Mouse (Mus musculus) G1E-ER4 (cell line): Measurements from ENCODE around the gene Gabrr2. TPM values are rescaled to one million over a fixed set of nuclear protein-coding genes. Genes with fewer than 3 reads are reported as not detected.

Source experiments
- GATA1 ChIP-seq: IDR thresholded peaks from one replicate; pipeline ENCODE4 v1.8.0; 2012; ENCODE audit warnings: low read length, inconsistent platforms
- polyA plus RNA-seq: library from polyadenylated mRNA; stranded (reverse); fragments of >175 nt; gene quantifications from 2 replicates; pipeline ENCODE4 v1.2.3, GENCODE M21; 2012

The Gabrr2 gene
- polyA plus RNA-seq, 1 experiment, result 0.06 TPM

DNA sequence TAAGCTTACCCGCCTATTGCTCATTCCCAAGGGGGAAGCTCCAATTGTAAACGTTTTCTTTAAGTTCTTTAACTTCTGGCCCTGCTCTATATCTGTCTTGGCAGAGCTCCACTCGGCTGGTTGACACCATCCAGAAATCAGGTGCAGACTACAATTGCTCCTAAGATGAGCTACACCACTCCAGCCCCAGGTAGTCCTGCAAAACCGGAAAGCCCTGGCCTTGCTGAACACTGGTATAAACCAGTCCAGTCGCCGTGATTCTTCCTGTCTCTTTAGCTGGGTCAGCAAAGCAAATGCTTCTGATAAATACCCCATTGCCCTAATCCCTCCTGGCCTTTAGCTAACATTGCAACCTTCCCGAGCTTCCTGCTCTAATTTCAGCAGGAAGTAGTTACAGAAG is 1.6 kb upstream of the Gabrr2 start:
- no peak for TF ChIP-seq GATA1

DNA sequence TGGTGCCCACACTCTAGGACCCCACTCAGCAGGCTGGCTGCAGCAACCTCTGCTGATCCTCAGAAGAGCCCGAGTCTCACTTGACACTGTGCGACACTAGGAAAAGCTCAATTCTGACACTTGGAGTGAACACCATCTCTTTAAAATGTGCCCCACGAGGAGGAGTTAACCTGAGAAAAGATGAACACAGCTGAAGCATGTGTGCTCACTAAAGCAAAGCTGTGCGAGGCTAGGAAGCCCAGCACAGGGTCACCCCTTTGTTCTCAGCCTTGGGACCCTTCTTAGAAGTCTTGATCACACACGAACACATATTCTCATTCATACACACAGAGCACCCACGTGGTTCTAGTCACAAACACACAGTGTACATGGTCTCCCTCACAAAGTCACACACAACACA is 2.2 kb downstream of the Gabrr2 start:
- TF ChIP-seq GATA1, result no peak

GRCm38 (mm10) chr4:33066223-33066960 is 3.6 kb downstream of the Gabrr2 start:
- no peak for TF ChIP-seq GATA1

- no peak for TF ChIP-seq GATA1
Observed at GRCm38 (mm10) chr4:33067331-33067730, 4.5 kb downstream of the Gabrr2 start.

DNA sequence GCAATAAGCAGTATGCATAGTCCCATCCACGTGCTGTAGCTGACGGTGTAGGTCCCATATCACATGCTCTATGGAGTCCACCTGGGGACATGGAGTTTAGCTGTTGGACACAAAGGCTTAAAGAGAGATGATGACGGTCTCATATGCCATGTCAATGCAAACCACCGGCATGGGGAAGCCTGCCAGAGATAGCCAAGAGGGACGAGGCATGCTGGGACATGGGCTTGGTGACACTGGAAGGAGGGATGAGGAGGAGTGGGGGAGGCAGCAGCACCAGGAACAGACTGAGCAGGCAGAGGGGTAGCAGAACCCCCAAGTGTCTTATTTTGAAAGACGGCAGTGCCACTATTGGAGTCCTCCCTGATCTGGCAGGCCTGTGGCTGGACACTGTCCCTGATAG is 5.0 kb downstream of the Gabrr2 start:
- no peak for TF ChIP-seq GATA1

GRCm38 (mm10) chr4:33068894-33069293 is 6.1 kb downstream of the Gabrr2 start:
- TF ChIP-seq GATA1, result no peak

DNA sequence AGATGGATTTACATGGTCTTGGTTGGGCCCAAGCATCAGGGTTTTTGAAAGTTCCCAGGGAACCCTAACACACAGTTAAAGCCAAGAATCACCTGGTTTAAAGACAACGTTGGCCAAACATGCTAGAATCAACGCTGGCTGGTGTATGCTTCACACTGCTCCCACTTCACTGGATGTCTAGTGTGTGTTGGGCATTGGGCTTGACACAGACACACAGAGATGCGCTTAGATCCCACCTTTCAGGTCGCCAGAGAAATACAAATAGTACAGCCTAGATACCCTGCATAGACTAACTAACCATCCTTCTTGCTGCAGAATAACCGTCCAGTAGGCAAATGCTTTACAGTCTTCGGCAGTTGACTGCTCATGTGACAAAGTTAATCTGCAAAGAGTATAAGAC is 7.5 kb downstream of the Gabrr2 start:
- TF ChIP-seq GATA1, result no peak

- no peak for TF ChIP-seq GATA1
Observed at GRCm38 (mm10) chr4:33071337-33071736, 8.5 kb downstream of the Gabrr2 start.

DNA sequence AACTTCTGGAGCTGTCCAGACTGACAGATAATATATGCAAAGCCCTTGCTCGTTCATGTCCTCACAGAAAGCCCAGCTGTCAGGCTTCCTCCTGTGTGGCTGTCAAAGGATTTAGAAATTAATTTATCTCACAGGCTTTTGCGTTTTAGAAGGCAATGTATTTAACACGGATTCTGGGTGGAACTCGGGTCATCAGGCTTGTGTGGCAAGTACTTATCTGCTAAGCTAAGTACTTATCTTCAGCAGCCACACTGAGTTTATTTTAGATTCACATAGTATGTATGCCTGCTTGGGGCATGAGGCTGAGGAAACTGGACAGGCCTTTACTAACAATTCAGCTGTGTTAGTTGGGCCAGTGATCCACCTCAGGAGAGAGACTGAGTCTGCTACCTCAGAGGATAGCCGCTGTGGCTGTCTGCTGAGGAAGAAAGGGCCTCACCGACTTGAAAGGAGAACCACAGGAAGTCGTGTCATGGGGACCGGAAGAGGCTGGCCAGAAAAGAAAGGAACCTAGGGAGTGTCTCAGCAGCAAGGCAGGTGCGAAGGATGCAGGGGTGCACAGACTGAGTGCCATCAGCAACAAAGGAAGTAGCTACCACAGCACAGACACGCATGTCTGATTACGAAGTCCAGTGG is 9.8 kb downstream of the Gabrr2 start:
- TF ChIP-seq GATA1, result no peak

DNA sequence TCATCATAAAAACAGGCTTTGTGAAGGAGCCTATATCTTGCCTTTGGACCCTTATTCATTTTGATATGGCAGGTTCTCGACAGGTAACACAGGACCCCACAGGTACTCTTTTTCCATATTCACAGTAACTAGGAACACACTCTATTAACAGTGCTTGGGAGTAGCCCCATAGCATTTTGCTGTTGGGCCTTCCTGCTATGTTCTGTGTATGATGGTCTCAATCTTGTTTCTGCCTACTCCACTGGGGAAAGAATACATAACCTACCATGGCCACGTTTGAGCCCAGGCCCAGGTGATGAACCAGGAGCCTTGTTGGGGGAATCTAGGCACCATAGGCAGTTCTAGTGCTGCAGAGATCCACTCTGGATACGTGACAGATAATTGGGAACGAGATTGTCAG is 11.6 kb downstream of the Gabrr2 start:
- TF ChIP-seq GATA1, result no peak

- TF ChIP-seq GATA1, result no peak
Observed at GRCm38 (mm10) chr4:33074851-33075250, 12.1 kb downstream of the Gabrr2 start.

DNA sequence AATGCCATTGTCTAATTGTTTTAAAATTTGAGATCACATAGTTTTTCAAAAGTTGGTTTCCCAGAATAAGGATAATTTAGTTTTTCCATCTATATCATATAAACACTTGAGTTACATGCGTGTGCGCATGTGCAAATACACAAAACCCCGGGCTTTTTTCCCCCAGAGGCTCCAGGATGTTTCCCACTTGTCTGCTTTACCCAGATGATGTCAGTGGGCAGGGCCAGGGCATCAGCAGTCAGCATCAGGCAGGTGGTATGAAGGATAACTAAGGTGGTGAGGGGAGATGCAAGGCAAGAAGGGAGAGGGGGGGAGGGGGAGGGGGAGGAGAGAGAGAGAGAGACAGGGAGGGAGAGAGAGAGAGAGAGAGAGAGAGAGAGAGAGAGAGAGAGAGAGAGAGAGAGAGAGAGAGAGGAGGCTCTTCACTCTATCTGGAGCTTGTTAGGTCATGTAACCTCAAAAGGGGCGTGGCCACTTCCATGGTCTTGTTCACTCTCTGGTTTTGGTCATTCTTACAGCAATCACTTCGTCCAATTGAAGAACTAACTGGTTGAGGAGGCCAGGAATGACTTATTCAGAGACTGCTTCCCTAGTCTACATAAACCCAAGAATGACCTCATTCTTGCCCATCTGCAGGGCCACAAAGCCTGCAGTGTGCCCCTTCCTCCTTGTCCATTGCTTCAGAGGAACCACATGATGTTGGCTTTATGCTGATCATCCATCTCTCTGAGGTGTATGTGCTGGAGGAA is 13.2 kb downstream of the Gabrr2 start:
- no peak for TF ChIP-seq GATA1

DNA sequence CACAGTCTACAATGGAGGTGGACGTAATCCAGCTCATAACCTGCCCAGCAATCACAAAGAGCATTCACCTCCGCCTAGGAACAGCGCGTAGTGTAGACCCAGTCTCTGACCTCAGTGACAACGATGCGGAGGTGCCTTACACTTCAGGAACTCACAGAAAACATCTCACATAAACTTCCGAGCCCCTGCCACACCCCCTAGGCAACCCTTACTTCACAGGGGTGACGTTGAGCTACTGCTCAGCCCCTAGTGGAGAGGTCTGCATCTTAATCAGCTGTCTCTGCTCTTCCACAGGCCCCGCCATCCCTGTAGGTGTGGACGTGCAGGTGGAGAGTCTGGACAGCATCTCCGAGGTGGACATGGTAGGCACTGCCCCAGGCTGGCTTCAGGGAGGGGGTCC is 14.4 kb downstream of the Gabrr2 start:
- no peak for TF ChIP-seq GATA1

- no peak for TF ChIP-seq GATA1
Observed at GRCm38 (mm10) chr4:33077724-33078123, 14.9 kb downstream of the Gabrr2 start.

GRCm38 (mm10) chr4:33078492-33078891 is 15.7 kb downstream of the Gabrr2 start:
- no peak for TF ChIP-seq GATA1

GRCm38 (mm10) chr4:33099118-33099694 is 36.4 kb downstream of the Gabrr2 start:
- no peak for TF ChIP-seq GATA1

DNA sequence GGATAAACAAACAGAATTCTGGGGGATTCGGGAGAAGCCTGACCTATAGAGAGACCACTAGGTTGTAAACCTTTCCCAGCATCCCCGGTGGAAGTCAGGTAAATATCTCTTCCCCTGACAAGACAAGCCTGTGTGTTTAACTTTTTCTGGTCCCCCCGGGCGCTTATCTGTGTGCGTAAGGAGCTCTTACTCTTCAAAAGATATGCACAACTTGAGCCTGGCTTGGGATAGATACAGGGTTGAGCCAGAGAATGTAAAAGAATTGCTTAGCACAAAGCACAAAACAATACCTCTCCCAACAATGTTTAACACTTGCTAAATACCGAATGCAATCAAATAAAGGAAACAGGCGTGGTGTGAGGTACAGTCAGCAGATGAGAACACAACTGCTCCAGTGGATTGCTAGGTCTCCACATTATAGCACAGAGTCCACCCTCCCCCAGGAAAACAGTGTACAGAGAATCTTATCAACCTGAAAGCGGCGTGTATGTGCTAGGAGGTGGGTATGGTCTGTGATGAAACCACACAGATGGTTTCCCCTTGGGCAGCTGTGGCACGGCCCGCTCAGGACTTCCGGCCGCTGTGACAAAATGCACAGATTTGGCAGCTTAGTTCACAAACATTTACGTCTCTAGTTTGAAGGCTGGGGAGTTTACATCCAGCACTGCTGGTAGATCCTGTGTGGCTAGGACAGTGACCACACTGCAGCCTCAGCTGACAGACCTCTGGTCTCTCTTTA is 47.1 kb downstream of the Gabrr2 start:
- TF ChIP-seq GATA1, result no peak
